Mouse (Mus musculus): ENCODE measurements around the gene Grm1.

DNA sequence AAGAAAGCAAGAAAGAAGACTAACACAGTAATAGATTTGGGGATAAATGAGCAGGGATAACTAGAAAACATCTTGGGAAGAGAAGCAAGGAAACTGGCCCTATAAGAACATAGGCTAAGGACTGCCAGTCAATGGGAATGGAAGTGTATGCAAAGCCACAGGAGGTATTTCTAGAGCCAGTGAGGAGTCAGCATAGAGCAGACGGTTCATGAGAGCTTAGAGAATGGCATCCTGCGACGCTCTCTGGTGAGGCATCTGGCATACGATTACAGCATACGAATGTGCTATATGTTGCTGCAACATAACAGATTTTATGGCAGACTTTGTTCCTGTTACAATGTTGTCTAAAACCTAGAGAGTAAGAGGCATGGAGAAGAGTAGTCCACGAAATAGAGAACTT is 139.9 kb downstream of the Grm1 start:
- TF ChIP-seq GATA1 (IDR thresholded peaks at IDR 0.05; ENCODE audit: borderline replicate concordance, low read length) = no peak
- TF ChIP-seq FLI1 (IDR thresholded peaks at IDR 0.05; ENCODE audit: low read length) = no peak
